Mouse (Mus musculus) CH12.LX (cell line): ENCODE measurements around the gene Jtb. TPM values are rescaled to one million over a fixed set of nuclear protein-coding genes. Genes with fewer than 3 reads are reported as not detected.

Experiments
- DNase-seq: peaks from one replicate; pipeline ENCODE4 v3.0.0-alpha.2; 2013; ENCODE audit errors: extremely low read depth
- H3K27ac ChIP-seq: 2 replicates; pipeline ENCODE4 v1.5.1; 2012; ENCODE audit warnings: low read depth, mild to moderate bottlenecking, control low read depth, moderate library complexity; ENCODE audit not compliant: insufficient read depth
- H3K27me3 ChIP-seq: replicated peaks from 2 replicates; pipeline ENCODE3; 2012; ENCODE audit warnings: inconsistent platforms
- H3K36me3 ChIP-seq, 2 experiments: replicated peaks in 1 of 2; 2 replicates each; pipeline versions ENCODE3 to v1.6.1; 2012; ENCODE audit warnings: inconsistent platforms in 1 of 2, low read length in 1 of 2, mild to moderate bottlenecking in 1 of 2, mixed read lengths in 1 of 2, moderate library complexity in 1 of 2; ENCODE audit not compliant: control insufficient read depth in 1 of 2, insufficient read depth in 1 of 2
- H3K4me1 ChIP-seq, 2 experiments: 2 replicates each; pipeline ENCODE4 v1.6.1; 2012; ENCODE audit warnings: inconsistent platforms in 1 of 2, moderate library complexity in 1 of 2; ENCODE audit not compliant: insufficient read depth in 2 of 2, control insufficient read depth in 1 of 2
- H3K4me2 ChIP-seq: 2 replicates; pipeline ENCODE4 v1.6.1; 2012; ENCODE audit warnings: low read depth, mild to moderate bottlenecking, control low read depth; ENCODE audit not compliant: poor library complexity, insufficient read depth, severe bottlenecking
- H3K4me3 ChIP-seq, 3 experiments: fragments of 150-350 bp in 1 of 3; sonication (generic) in 1 of 3; replicated peaks in 1 of 3; 2 replicates each; pipeline versions ENCODE3 to v1.5.1; 2011 to 2012; ENCODE audit warnings: low read depth in 2 of 3, low read length in 2 of 3, mild to moderate bottlenecking in 2 of 3, moderate library complexity in 2 of 3, control low read depth in 1 of 3, improper control_type of control experiment in 1 of 3, inconsistent platforms in 1 of 3, mixed read lengths in 1 of 3; ENCODE audit not compliant: poor library complexity in 1 of 3
- H3K79me2 ChIP-seq: replicated peaks from 2 replicates; pipeline ENCODE4 v1.6.1; 2012; ENCODE audit warnings: mild to moderate bottlenecking, moderate library complexity; ENCODE audit not compliant: control insufficient read depth, poor library complexity, insufficient read depth, severe bottlenecking; ENCODE audit errors: extremely low read depth
- H3K9ac ChIP-seq: 2 replicates; pipeline ENCODE4 v1.6.1; 2012; ENCODE audit warnings: low read depth, mild to moderate bottlenecking, control low read depth, moderate library complexity; ENCODE audit not compliant: insufficient read depth
- H3K9me3 ChIP-seq: replicated peaks from 2 replicates; pipeline ENCODE3; 2012; ENCODE audit warnings: low read length, inconsistent platforms, mixed read lengths
- BHLHE40 ChIP-seq: IDR thresholded peaks from 2 replicates; pipeline ENCODE4 v1.6.1; 2011; ENCODE audit warnings: mild to moderate bottlenecking, low read depth, low read length, improper control_type of control experiment
- CHD2 ChIP-seq: IDR thresholded peaks from 2 replicates; pipeline ENCODE4 v1.6.1; 2011; ENCODE audit warnings: low read length, improper control_type of control experiment
- ELF1 ChIP-seq: IDR thresholded peaks from 2 replicates; pipeline ENCODE4 v1.6.1; 2014; ENCODE audit warnings: low read depth, mild to moderate bottlenecking, inconsistent platforms, low read length, improper control_type of control experiment
- ETS1 ChIP-seq: conservative IDR thresholded peaks from 2 replicates; pipeline ENCODE4 v1.6.1; 2012; ENCODE audit warnings: low read depth, mild to moderate bottlenecking, inconsistent platforms, low read length, improper control_type of control experiment, moderate library complexity
- GABPA ChIP-seq: IDR thresholded peaks from 2 replicates; pipeline ENCODE4 v1.6.1; 2012; ENCODE audit warnings: low read depth, low read length, improper control_type of control experiment, inconsistent platforms; ENCODE audit not compliant: insufficient replicate concordance
- IRF4 ChIP-seq: IDR thresholded peaks from 2 replicates; pipeline ENCODE4 v1.6.1; 2014; ENCODE audit warnings: low read depth, mild to moderate bottlenecking, inconsistent platforms, low read length, improper control_type of control experiment
- JUN ChIP-seq: IDR thresholded peaks from 2 replicates; pipeline ENCODE4 v1.6.1; 2011; ENCODE audit warnings: low read depth, mild to moderate bottlenecking, low read length, improper control_type of control experiment, moderate library complexity; ENCODE audit not compliant: insufficient read depth
- KAT2A ChIP-seq: IDR thresholded peaks from 2 replicates; pipeline ENCODE4 v1.6.1; 2012; ENCODE audit warnings: low read length, improper control_type of control experiment, inconsistent platforms; ENCODE audit not compliant: insufficient replicate concordance
- MAZ ChIP-seq: IDR thresholded peaks from 2 replicates; pipeline ENCODE4 v1.6.1; 2012; ENCODE audit warnings: low read depth, mild to moderate bottlenecking, inconsistent platforms, low read length, improper control_type of control experiment, moderate library complexity
- MEF2A ChIP-seq: IDR thresholded peaks from 2 replicates; pipeline ENCODE4 v1.6.1; 2014; ENCODE audit warnings: low read depth, mild to moderate bottlenecking, inconsistent platforms, low read length, improper control_type of control experiment, borderline replicate concordance
- PAX5 ChIP-seq: IDR thresholded peaks from 2 replicates; pipeline ENCODE4 v1.6.1; 2012; ENCODE audit warnings: low read length, inconsistent platforms, mixed read lengths
- POLR2A ChIP-seq: IDR thresholded peaks from 2 replicates; pipeline ENCODE4 v1.6.1; 2011; ENCODE audit warnings: low read depth, mild to moderate bottlenecking, improper control_type of control experiment, low read length
- POLR2AphosphoS2 ChIP-seq: IDR thresholded peaks from 2 replicates; pipeline ENCODE4 v1.6.1; 2011; ENCODE audit warnings: low read depth, low read length, improper control_type of control experiment
- RAD21 ChIP-seq: IDR thresholded peaks from 2 replicates; pipeline ENCODE4 v1.6.1; 2011; ENCODE audit warnings: low read depth, mild to moderate bottlenecking, low read length, improper control_type of control experiment, moderate library complexity
- SIN3A ChIP-seq: IDR thresholded peaks from 2 replicates; pipeline ENCODE4 v1.6.1; 2012; ENCODE audit warnings: low read length, improper control_type of control experiment, inconsistent platforms
- SMC3 ChIP-seq: IDR thresholded peaks from 2 replicates; pipeline ENCODE4 v1.6.1; 2011; ENCODE audit warnings: low read depth, low read length, improper control_type of control experiment
- TBP ChIP-seq: conservative IDR thresholded peaks from 2 replicates; pipeline ENCODE4 v1.6.1; 2011; ENCODE audit warnings: low read depth, low read length, improper control_type of control experiment
- TCF12 ChIP-seq: IDR thresholded peaks from 2 replicates; pipeline ENCODE4 v1.6.1; 2014; ENCODE audit warnings: low read depth, mild to moderate bottlenecking, inconsistent platforms, low read length, improper control_type of control experiment
- UBTF ChIP-seq: IDR thresholded peaks from 2 replicates; pipeline ENCODE4 v1.6.1; 2012; ENCODE audit warnings: low read depth, mild to moderate bottlenecking, inconsistent platforms, low read length, improper control_type of control experiment, moderate library complexity
- USF2 ChIP-seq: conservative IDR thresholded peaks from 2 replicates; pipeline ENCODE4 v1.6.1; 2011; ENCODE audit warnings: low read depth, low read length, improper control_type of control experiment
- ZKSCAN1 ChIP-seq: IDR thresholded peaks from 2 replicates; pipeline ENCODE4 v1.6.1; 2012; ENCODE audit warnings: low read depth, inconsistent platforms, low read length, improper control_type of control experiment, borderline replicate concordance
- ZNF384 ChIP-seq: IDR thresholded peaks from 2 replicates; pipeline ENCODE4 v1.6.1; 2012; ENCODE audit warnings: low read depth, low read length, improper control_type of control experiment, inconsistent platforms
- dilution Hi-C: fragments of 300-500 bp; cut with MboI; formaldehyde crosslinking; loops from 2 replicates; pipeline ENCODE4 v1.14.3; 2020; ENCODE audit warnings: low sequenced_read_pairs; ENCODE audit not compliant: extremely low pct_unique_long_range_greater_than_20kb, extremely low pct_ligation_motif_present
- in situ Hi-C: fragments of 300-500 bp; cut with MboI; formaldehyde crosslinking; loops from 3 replicates; pipeline ENCODE4 v1.14.3; 2019; ENCODE audit warnings: low sequenced_read_pairs, low pct_ligation_motif_present, low pct_unique_long_range_greater_than_20kb, mixed read lengths
- polyA plus RNA-seq: library from polyadenylated mRNA; unstranded; fragments of >175 nt; gene quantifications from 2 replicates; pipeline ENCODE4 v1.2.1, GENCODE M21; 2012; ENCODE audit warnings: low read depth; ENCODE audit not compliant: insufficient read length
- total RNA-seq, 2 experiments: library from RNA; depleted of rRNA; stranded (reverse); fragments of 300-350 nt in 1 of 2; fragments of >200 nt in 1 of 2; gene quantifications; 2 replicates each; pipeline ENCODE4 v1.2.3; 2012 to 2014

The Jtb gene
- total and polyA plus RNA-seq, 3 experiments, result 50.8 to 73.6 (median 54.2) TPM

GRCm38 (mm10) chr3:90247960-90248745 is 16.8 kb downstream of the Jtb start, which contains the start of gene Slc39a1:
Slc39a1 (plus strand) TSS chr3:90248172.
- H3K27ac ChIP-seq, result peak within 1 kb of the TSS; percentile 66
- in situ Hi-C loops, result no loop called here
- peaks cover 3 to 43% of the 10 kb centered on the region in 2 experiments; a peak in 3 of 4 replicates for H3K4me1 ChIP-seq
- TF ChIP-seq SMC3 (no peak), SIN3A (peak; percentile 23; the same call in 1 of the 2 replicates), MAZ (peak; percentile 1; the same call in 1 of the 2 replicates), KAT2A (no peak), POLR2A (peak; percentile 86), UBTF (peak; percentile 51; the same call in 1 of the 2 replicates), USF2 (no peak), BHLHE40 (no peak), PAX5 (no peak), ETS1 (no peak), ELF1 (peak; percentile 37), TCF12 (peak; percentile 63; the same call in 1 of the 2 replicates), RAD21 (no peak), GABPA (no peak), JUN (no peak), CHD2 (peak; percentile 41), POLR2AphosphoS2 (no peak), ZKSCAN1 (no peak), MEF2A (no peak), ZNF384 (no peak), TBP (0 out of 2 replicates have a peak, but pooled peaks have one; percentile 11), IRF4 (no peak)
- H3K79me2 ChIP-seq, result peaks cover 16% of the 10 kb centered on the region
- H3K27me3 ChIP-seq, result no peaks in the 10 kb centered on the region
- H3K4me2 ChIP-seq, result peak within 1 kb of the TSS; percentile 96
- peak; percentile 94 for DNase-seq
- peaks cover 15 to 21% of the 10 kb centered on the region in 2 experiments for H3K36me3 ChIP-seq
- H3K9me3 ChIP-seq, result no peaks in the 10 kb centered on the region
- H3K9ac ChIP-seq, result peak within 1 kb of the TSS; percentile 88
- H3K4me3 ChIP-seq, result peak within 1 kb of the TSS; percentile 82 to 88 (median 82)
- dilution Hi-C loops, result no loop called here
